Mouse (Mus musculus) kidney, embryonic 16.5 days (tissue): ENCODE measurements at regions not wholly inside any gene's neighbourhood (a gene's known extent, or its start where the extent isn't known, plus 50 kb on each side); places are given as distances from the start of the nearest gene placed in this dataset.
"Not testable (repeated sequence)": the region's sequence is repeated elsewhere in the genome, so short reads cannot be mapped to it uniquely, and the experiment has no call there.

Experiments
- ATAC-seq: fragments of 200-750 bp; cut with Nextera tagmentation; 2 replicates; pipeline ENCODE4 v1.8.0; 2017; ENCODE audit warnings: moderate TSS enrichment; ENCODE audit not compliant: low FRiP score, low TSS enrichment
- H3K27ac ChIP-seq: fragments of 300-500 bp; sonication (generic); 2 replicates; pipeline ENCODE4 v1.5.1; 2014; ENCODE audit warnings: low read length
- H3K27me3 ChIP-seq: fragments of 300-500 bp; sonication (generic); 2 replicates; pipeline ENCODE4 v1.6.1; 2014; ENCODE audit warnings: low read length, control low read depth, mixed read lengths; ENCODE audit not compliant: insufficient read depth
- H3K36me3 ChIP-seq: fragments of 300-500 bp; sonication (generic); 2 replicates; pipeline ENCODE4 v1.6.1; 2014; ENCODE audit warnings: low read length, control low read depth, mixed read lengths; ENCODE audit not compliant: insufficient read depth
- H3K4me1 ChIP-seq: fragments of 300-500 bp; sonication (generic); 2 replicates; pipeline ENCODE4 v1.6.1; 2014; ENCODE audit warnings: low read length, control low read depth, mixed read lengths; ENCODE audit not compliant: insufficient read depth
- H3K4me2 ChIP-seq: fragments of 300-500 bp; sonication (generic); replicated peaks from 2 replicates; pipeline ENCODE4 v1.6.1; 2014; ENCODE audit warnings: low read depth, low read length
- H3K4me3 ChIP-seq: fragments of 300-500 bp; sonication (generic); 2 replicates; pipeline ENCODE4 v1.5.1; 2014; ENCODE audit warnings: mild to moderate bottlenecking, low read length
- H3K9ac ChIP-seq: fragments of 300-500 bp; sonication (generic); replicated peaks from 2 replicates; pipeline ENCODE4 v1.6.1; 2014; ENCODE audit warnings: low read length
- H3K9me3 ChIP-seq: fragments of 300-500 bp; sonication (generic); 2 replicates; pipeline ENCODE4 v1.6.1; 2016; ENCODE audit warnings: low read length, control low read depth
- WGBS: fragments of 180-500 bp; shearing (Covaris S2); extraction: QIAGEN DNeasy Blood & Tissue Kit; methylation state at CpG from one replicate; pipeline ENCODE4 v1.1.7; 2014; 5-methylcytosine and 5-hydroxymethylcytosine counted together

- Histone ChIP-seq H3K27me3 (no peaks in the 10 kb centered on the region), H3K4me2 (no peak overlapping the region), H3K4me1 (no peaks in the 10 kb centered on the region), H3K4me3 (no peak overlapping the region), H3K9me3 (no peaks in the 10 kb centered on the region), H3K27ac (no peak overlapping the region), H3K9ac (no peak overlapping the region), H3K36me3 (no peaks in the 10 kb centered on the region)
- WGBS: 58% methylated on average over 4 of the region's 4 CpGs
- no peak for ATAC-seq
Measured at GRCm38 (mm10) chr15:11505076-11505639, 105.7 kb upstream of the Tars start.

- WGBS: 92% methylated on average over 2 of the region's 2 CpGs
- H3K27me3 ChIP-seq: no peaks in the 10 kb centered on the region
- no peak for ATAC-seq
- H3K9me3 ChIP-seq: no peaks in the 10 kb centered on the region
- H3K27ac ChIP-seq: no peak overlapping the region
- H3K36me3 ChIP-seq: no peaks in the 10 kb centered on the region
- H3K4me3 ChIP-seq: no peak overlapping the region
- no peak overlapping the region for H3K9ac ChIP-seq
- no peaks in the 10 kb centered on the region for H3K4me1 ChIP-seq
- no peak overlapping the region for H3K4me2 ChIP-seq
Measured at GRCm38 (mm10) chr15:11496436-11496835, 97.0 kb upstream of the Tars start.

- Histone ChIP-seq H3K9me3 (no peaks in the 10 kb centered on the region), H3K4me2 (no peak overlapping the region), H3K4me3 (no peak overlapping the region), H3K27ac (no peak overlapping the region), H3K36me3 (no peaks in the 10 kb centered on the region), H3K9ac (no peak overlapping the region), H3K27me3 (no peaks in the 10 kb centered on the region), H3K4me1 (peaks cover 5% of the 10 kb centered on the region; the same call in 1 of the 2 replicates)
- WGBS: 34% methylated on average over 3 of the region's 3 CpGs
- no peak for ATAC-seq
Measured at GRCm38 (mm10) chr15:11489116-11489515, 89.7 kb upstream of the Tars start.

- no peak for ATAC-seq
- Histone ChIP-seq H3K9ac (no peak overlapping the region), H3K36me3 (no peaks in the 10 kb centered on the region), H3K4me2 (no peak overlapping the region), H3K27me3 (no peaks in the 10 kb centered on the region), H3K9me3 (no peaks in the 10 kb centered on the region), H3K4me3 (no peak overlapping the region), H3K27ac (no peak overlapping the region), H3K4me1 (peaks cover 5% of the 10 kb centered on the region; the same call in 1 of the 2 replicates)
- 51% methylated on average over 5 of the region's 5 CpGs for WGBS
Measured at GRCm38 (mm10) chr15:11487268-11487783, 87.9 kb upstream of the Tars start.

- H3K4me1 ChIP-seq: peaks cover 5% of the 10 kb centered on the region; the same call in 1 of the 2 replicates
- no peak overlapping the region for H3K4me2 ChIP-seq
- WGBS: 42% methylated on average over 5 of the region's 5 CpGs
- H3K9me3 ChIP-seq: no peaks in the 10 kb centered on the region
- no peak for ATAC-seq
- no peak overlapping the region for H3K9ac ChIP-seq
- H3K27me3 ChIP-seq: no peaks in the 10 kb centered on the region
- H3K27ac ChIP-seq: no peak overlapping the region
- no peak overlapping the region for H3K4me3 ChIP-seq
- H3K36me3 ChIP-seq: no peaks in the 10 kb centered on the region
Measured at GRCm38 (mm10) chr15:11483916-11484315, 84.5 kb upstream of the Tars start.

GRCm38 (mm10) chr15:11479166-11479944 is 79.9 kb upstream of the Tars start:
- 85% methylated on average over 14 of the region's 14 CpGs for WGBS
- Histone ChIP-seq H3K36me3 (no peaks in the 10 kb centered on the region), H3K9ac (no peak overlapping the region), H3K4me1 (no peaks in the 10 kb centered on the region), H3K27ac (no peak overlapping the region), H3K4me2 (no peak overlapping the region), H3K9me3 (no peaks in the 10 kb centered on the region), H3K4me3 (no peak overlapping the region), H3K27me3 (no peaks in the 10 kb centered on the region)
- ATAC-seq: no peak

- H3K27ac ChIP-seq: no peak overlapping the region
- no peaks in the 10 kb centered on the region for H3K27me3 ChIP-seq
- ATAC-seq: no peak
- H3K9ac ChIP-seq: no peak overlapping the region
- H3K9me3 ChIP-seq: no peaks in the 10 kb centered on the region
- no peak overlapping the region for H3K4me3 ChIP-seq
- no peaks in the 10 kb centered on the region for H3K36me3 ChIP-seq
- WGBS: 84% methylated on average over 3 of the region's 3 CpGs
- H3K4me2 ChIP-seq: no peak overlapping the region
- H3K4me1 ChIP-seq: no peaks in the 10 kb centered on the region
Measured at GRCm38 (mm10) chr15:11476248-11476647, 76.8 kb upstream of the Tars start.

GRCm38 (mm10) chr15:11463341-11463740 is 63.9 kb upstream of the Tars start:
- WGBS: 96% methylated on average over 2 of the region's 2 CpGs

GRCm38 (mm10) chr15:11461575-11461974 is 62.1 kb upstream of the Tars start:
- ATAC-seq, H3K4me3 ChIP-seq: not testable (repeated sequence)

More at GRCm38 (mm10) chr15:11463341-11463740, 63.9 kb upstream of the Tars start:
- Histone ChIP-seq H3K36me3 (no peaks in the 10 kb centered on the region), H3K9me3 (no peaks in the 10 kb centered on the region), H3K4me2 (no peak overlapping the region), H3K9ac (no peak overlapping the region), H3K4me3 (no peak overlapping the region), H3K27me3 (no peaks in the 10 kb centered on the region), H3K27ac (no peak overlapping the region), H3K4me1 (no peaks in the 10 kb centered on the region)
- ATAC-seq: no peak

GRCm38 (mm10) chr15:11459306-11459705 is 59.8 kb upstream of the Tars start:
- Histone ChIP-seq H3K27me3 (no peaks in the 10 kb centered on the region), H3K36me3 (no peaks in the 10 kb centered on the region), H3K4me2 (no peak overlapping the region), H3K4me1 (no peaks in the 10 kb centered on the region), H3K27ac (no peak overlapping the region), H3K4me3 (no peak overlapping the region), H3K9me3 (no peaks in the 10 kb centered on the region; the same call in 1 of the 2 replicates), H3K9ac (no peak overlapping the region)
- no peak for ATAC-seq
- WGBS: 88% methylated on average over 2 of the region's 2 CpGs

More at GRCm38 (mm10) chr15:11461575-11461974, 62.1 kb upstream of the Tars start:
- not testable (repeated sequence) for H3K36me3 ChIP-seq, H3K9ac ChIP-seq, H3K9me3 ChIP-seq, H3K27ac ChIP-seq, H3K27me3 ChIP-seq, H3K4me1 ChIP-seq, H3K4me2 ChIP-seq
- 78% methylated on average over 2 of the region's 2 CpGs for WGBS
